Mouse (Mus musculus): ENCODE data around the gene Pmch. TPM values are rescaled to one million over a fixed set of nuclear protein-coding genes. Genes with fewer than 3 reads are reported as not detected.

Pmch gene
- polyA plus RNA-seq, 1 experiment from 2014 or later, result 0.84 TPM

DNA sequence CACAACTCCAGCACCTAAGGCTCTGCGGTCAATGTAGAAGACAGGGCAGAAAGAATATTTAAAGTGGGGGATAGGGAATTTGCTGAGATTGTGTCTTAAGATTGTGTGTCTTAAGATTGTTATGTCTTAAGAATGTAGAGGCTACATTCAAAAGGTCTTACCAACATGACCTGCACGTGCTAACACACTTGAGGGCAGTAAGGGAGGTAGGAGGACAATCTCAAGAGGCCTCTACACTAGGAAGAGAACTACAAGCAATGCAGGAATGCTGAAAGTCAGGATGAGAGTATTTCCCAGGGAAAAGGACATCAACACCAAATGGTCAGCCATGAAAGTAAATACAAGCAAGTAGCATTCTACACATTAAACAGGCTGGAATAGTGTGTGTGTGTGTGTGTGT is 15.3 kb downstream of the Pmch start:
- no peak for ATAC-seq (replicated peaks; ENCODE audit: insufficient number of reproducible peaks, low FRiP score, low TSS enrichment)
- Histone ChIP-seq H3K36me3 (ENCODE audit: control insufficient read depth, insufficient read depth, low read length) (no peaks in the 10 kb centered on the region), H3K27ac (ENCODE audit: low read depth, low read length) (no peak overlapping the region), H3K4me1 (ENCODE audit: control insufficient read depth, insufficient read depth, low read length) (no peaks in the 10 kb centered on the region), H3K9ac (ENCODE audit: low read depth, low read length) (no peak overlapping the region), H3K4me2 (no peak overlapping the region), H3K27me3 (ENCODE audit: control insufficient read depth, insufficient read depth, low read length) (no peaks in the 10 kb centered on the region), H3K9me3 (replicated peaks; ENCODE audit: control insufficient read depth, low read length) (no peaks in the 10 kb centered on the region), H3K4me3 (ENCODE audit: low read depth, low read length) (no peak overlapping the region)
- 86% methylated on average over 2 of the region's 2 CpGs for WGBS (ENCODE audit: insufficient replicate concordance)

DNA sequence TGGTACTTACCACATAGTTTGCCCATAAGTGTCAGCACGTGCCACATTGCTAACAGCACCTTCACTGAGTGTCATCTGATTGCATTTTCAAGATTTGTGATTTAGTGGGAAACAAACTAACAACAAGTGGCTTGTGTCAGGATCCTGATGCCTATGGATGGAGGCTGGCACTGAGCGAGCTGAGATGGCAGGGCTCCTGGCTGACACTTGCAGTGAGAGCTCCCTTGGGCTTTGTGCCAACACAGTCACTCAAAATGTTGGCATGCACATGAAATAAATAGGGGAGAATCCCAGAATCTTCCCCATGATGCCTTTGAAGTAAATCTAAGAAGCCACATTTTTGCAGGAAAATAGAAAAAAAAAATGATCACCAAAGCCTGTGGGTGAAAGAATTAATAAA is 22.4 kb downstream of the Pmch start:
- H3K9me3 ChIP-seq (replicated peaks; ENCODE audit: control insufficient read depth, low read length), result no peaks in the 10 kb centered on the region
- no peak overlapping the region for H3K4me2 ChIP-seq
- H3K27ac ChIP-seq (ENCODE audit: low read depth, low read length), result no peak overlapping the region
- 86% methylated on average over 2 of the region's 2 CpGs for WGBS (ENCODE audit: insufficient replicate concordance)
- no peaks in the 10 kb centered on the region for H3K27me3 ChIP-seq (ENCODE audit: control insufficient read depth, insufficient read depth, low read length)
- H3K9ac ChIP-seq (ENCODE audit: low read depth, low read length), result no peak overlapping the region
- no peak for ATAC-seq (replicated peaks; ENCODE audit: insufficient number of reproducible peaks, low FRiP score, low TSS enrichment)
- no peak overlapping the region for H3K4me3 ChIP-seq (ENCODE audit: low read depth, low read length)
- H3K36me3 ChIP-seq (ENCODE audit: control insufficient read depth, insufficient read depth, low read length), result peaks cover 3% of the 10 kb centered on the region; the same call in 1 of the 2 replicates
- no peaks in the 10 kb centered on the region for H3K4me1 ChIP-seq (ENCODE audit: control insufficient read depth, insufficient read depth, low read length)

DNA sequence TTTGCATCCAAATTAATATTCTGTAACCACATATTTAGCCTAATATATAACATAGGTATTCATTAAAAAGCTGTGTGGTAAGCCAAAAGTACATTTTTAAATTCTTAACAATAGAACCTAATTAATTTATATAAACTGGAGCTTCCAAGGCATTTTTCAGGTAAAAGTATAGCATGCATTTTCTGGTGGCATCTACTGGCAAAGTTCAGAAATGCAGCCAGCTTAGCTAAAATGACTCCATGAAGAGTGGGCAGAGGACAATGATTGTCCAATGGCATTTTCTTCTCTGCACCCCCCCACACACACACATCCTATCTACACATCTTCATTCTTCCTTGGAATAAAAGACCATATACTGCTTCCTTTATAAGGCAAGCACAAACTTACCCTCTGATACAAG is 28.8 kb downstream of the Pmch start:
- H3K9me3 ChIP-seq (replicated peaks; ENCODE audit: control insufficient read depth, low read length), result no peaks in the 10 kb centered on the region
- ATAC-seq (replicated peaks; ENCODE audit: insufficient number of reproducible peaks, low FRiP score, low TSS enrichment), result no peak
- H3K36me3 ChIP-seq (ENCODE audit: control insufficient read depth, insufficient read depth, low read length), result no peaks in the 10 kb centered on the region; the same call in 1 of the 2 replicates
- no peak overlapping the region for H3K9ac ChIP-seq (ENCODE audit: low read depth, low read length)
- no peak overlapping the region for H3K4me3 ChIP-seq (ENCODE audit: low read depth, low read length)
- no peak overlapping the region for H3K27ac ChIP-seq (ENCODE audit: low read depth, low read length)
- H3K4me2 ChIP-seq, result no peak overlapping the region
- H3K4me1 ChIP-seq (ENCODE audit: control insufficient read depth, insufficient read depth, low read length), result no peaks in the 10 kb centered on the region
- H3K27me3 ChIP-seq (ENCODE audit: control insufficient read depth, insufficient read depth, low read length), result no peaks in the 10 kb centered on the region

DNA sequence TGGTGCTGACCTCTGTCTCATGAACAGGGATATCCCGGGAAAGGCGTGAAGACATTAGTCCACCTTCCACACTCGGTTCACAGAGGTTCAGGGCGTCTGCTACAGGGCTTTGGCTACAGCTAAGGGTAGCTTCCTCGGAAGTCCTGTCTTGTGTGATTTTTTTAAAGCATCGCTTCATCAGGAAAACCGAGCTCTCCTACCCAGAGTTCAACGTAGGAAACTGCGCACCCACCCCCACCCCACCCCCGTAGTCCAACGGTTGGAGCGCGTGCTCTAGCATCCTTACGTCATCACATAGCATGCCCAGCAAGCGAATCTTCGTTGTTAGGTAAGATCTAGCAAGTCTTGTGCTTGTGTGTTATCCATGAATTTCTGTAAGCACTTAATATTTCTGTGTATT is 44.8 kb downstream of the Pmch start:
- H3K4me2 ChIP-seq, result no peak overlapping the region
- no peak for ATAC-seq (replicated peaks; ENCODE audit: insufficient number of reproducible peaks, low FRiP score, low TSS enrichment)
- H3K4me1 ChIP-seq (ENCODE audit: control insufficient read depth, insufficient read depth, low read length), result no peaks in the 10 kb centered on the region
- H3K27me3 ChIP-seq (ENCODE audit: control insufficient read depth, insufficient read depth, low read length), result no peaks in the 10 kb centered on the region
- H3K36me3 ChIP-seq (ENCODE audit: control insufficient read depth, insufficient read depth, low read length), result 0 out of 2 replicates have a peak, but pooled peaks cover 3% of the 10 kb centered on the region
- H3K9me3 ChIP-seq (replicated peaks; ENCODE audit: control insufficient read depth, low read length), result no peaks in the 10 kb centered on the region
- no peak overlapping the region for H3K4me3 ChIP-seq (ENCODE audit: low read depth, low read length)
- 95% methylated on average over 16 of the region's 16 CpGs for WGBS (ENCODE audit: insufficient replicate concordance)
- H3K27ac ChIP-seq (ENCODE audit: low read depth, low read length), result no peak overlapping the region
- H3K9ac ChIP-seq (ENCODE audit: low read depth, low read length), result no peak overlapping the region

Other genes with a start within 250 kb of the Pmch start
- 36.6 and 39.9 TPM in 2 replicates for gene Igf1, start 232.8 kb upstream of the Pmch start, polyA plus RNA-seq (2014; fragmentation: Nextera tagmentation; extraction: Ambion mirVana)
- 14.8 and 15.1 TPM in 2 replicates for gene Parpbp, start 55.9 kb downstream of the Pmch start, polyA plus RNA-seq (2014; fragmentation: Nextera tagmentation; extraction: Ambion mirVana)
- 44.2 and 46.7 TPM in 2 replicates for gene Nup37, start 55.9 kb downstream of the Pmch start, polyA plus RNA-seq (2014; fragmentation: Nextera tagmentation; extraction: Ambion mirVana)
- gene Washc3, start 110.0 kb downstream of the Pmch start, polyA plus RNA-seq (2014; fragmentation: Nextera tagmentation; extraction: Ambion mirVana), result 49.3 and 53.4 TPM in 2 replicates